Mouse (Mus musculus) mesoderm, embryonic 11.5 days (tissue): ENCODE data around the gene Trpc5os.

Experiments used
- DNase-seq: peaks from one replicate; pipeline ENCODE4 v3.0.0-alpha.2; 2012; ENCODE audit warnings: low read depth, low spot score

Gene Trpc5os

DNA sequence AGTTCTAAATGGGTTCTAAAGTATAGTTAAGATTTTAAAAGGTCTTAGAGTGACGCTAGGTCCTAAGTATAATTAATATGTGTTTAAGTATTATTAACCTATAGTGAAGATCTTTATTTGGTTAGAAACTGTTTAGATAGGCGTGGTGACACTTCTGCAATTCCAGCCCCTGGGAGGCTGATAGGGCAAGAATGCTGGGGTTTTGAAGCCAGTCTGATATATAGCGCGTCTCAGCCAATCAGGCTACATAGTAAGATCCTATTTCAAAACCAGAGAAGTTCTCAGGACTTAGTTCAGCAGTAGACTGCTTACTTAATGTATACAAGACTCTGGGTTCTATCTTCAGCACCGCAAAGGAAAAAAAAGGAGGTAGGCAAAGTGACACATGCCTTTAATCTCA, at the start of gene Trpc5os:
Gene Trpc5os (plus strand): TSS at position 301 of the 400 bp plus-strand sequence.
- DNase-seq: no peak

DNA sequence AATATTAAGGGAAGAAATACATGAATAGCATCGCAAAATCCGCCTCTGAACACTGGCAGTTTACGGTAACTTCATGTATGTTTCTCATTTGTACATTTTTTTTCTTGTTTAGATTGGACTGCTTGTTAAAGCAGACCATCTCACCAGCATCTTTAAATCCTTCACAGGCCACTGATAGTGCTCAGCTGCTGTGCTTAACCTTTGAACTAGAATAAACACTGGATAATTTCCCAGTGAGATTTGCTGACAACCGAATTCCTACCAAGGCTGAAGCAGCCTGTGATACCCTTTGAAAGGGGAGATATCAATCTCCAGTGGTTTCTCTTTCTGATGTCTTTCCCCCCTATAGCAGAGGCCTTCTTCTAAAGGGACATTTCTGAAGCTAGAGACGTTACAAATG, 48.3 kb upstream of the Trpc5os start:
- no peak for DNase-seq

DNA sequence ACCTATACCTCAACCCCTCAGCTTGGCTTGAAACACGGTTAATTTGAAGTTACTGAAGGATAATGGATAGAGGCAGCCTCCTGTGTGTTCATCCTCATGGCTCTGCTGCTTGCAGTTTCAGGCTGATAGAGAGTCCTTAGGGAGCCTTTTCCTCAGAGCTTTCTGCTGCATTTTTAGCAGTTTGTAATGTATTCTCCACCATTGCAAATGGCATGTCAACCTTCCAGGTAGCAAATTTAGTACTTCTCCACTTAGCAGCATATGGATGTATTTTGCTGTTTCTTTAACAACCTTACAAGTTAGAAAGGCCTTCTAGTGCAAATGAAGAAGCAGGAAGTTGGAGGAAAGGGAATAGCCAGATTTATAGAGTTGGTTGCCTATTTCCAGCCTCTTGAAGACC, 36.1 kb upstream of the Trpc5os start:
- no peak for DNase-seq

DNA sequence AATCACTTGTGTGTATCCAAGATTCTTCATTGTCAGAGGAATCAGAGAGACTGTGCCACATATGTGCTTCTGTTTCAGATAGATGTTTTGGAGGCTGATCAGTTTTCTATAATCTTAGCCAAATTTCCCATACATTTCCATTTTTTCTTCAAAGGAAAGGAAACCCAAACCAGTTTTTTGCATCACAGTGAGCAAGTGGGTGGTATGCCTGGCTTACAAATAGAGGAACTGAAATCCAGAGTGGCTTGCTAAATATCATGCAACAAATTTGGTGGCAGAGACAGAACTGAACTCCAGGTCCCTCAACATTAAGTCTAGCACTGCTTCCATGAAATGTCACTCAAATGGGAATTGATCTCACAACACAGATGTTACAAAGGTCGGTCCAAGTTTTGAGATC, 35.3 kb upstream of the Trpc5os start:
- DNase-seq: no peak

DNA sequence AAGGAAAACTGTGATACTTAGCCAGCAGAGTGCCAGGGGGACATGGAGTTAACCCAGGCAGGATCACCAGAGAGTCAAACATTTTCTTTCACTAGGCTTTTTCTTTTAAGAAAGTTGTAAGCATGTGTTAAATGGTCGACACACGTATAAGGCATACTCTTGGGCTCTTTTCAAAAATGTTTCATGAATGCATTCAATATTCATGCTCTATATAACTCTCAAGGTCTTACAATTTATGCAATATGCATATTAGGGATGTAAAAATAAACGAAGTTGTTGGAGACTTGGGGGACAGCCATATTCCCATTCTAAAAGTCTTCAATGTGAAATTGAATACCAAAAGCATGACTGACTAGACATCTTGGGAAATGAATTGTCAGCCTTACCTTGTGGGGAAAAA, 32.5 kb upstream of the Trpc5os start:
- DNase-seq: no peak

DNA sequence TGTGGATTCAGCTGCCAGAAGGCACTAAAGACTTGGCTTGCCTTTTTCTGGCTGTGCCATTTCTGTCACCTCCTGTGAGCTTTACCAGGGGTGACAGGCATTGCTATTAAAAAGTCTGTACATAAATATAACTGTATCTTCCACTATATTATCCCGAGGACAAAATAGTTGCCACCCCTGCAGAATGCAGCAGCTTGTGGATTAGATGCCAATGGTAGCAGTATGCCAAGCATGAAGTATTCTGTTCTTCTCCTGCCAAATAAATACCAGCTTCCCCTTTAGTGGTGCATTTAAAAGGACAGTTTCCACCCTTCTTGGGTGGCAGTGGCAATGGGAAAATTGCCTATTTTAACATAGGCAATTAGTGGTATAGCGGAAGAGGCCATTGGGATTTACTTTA, 8.0 kb downstream of the Trpc5os start:
- DNase-seq: no peak

DNA sequence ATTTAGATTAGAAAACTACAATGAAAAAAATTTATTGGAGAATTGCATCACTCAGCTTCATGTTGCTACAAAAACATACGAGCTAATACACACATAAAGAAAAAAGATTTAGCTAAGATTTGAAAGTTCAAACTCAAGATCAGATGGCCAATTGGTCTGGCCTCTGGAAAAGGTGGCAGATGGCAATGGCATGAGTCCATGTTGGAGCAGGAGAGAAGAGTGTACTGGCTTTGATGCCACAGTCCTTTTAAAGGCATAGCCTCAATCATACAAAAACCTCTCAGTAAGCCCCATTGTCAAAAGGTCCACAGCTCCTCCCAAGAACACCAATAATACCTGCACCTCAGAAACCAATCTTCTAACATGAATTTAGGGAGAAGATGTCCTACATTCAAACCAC, 35.0 kb downstream of the Trpc5os start:
- no peak for DNase-seq

DNA sequence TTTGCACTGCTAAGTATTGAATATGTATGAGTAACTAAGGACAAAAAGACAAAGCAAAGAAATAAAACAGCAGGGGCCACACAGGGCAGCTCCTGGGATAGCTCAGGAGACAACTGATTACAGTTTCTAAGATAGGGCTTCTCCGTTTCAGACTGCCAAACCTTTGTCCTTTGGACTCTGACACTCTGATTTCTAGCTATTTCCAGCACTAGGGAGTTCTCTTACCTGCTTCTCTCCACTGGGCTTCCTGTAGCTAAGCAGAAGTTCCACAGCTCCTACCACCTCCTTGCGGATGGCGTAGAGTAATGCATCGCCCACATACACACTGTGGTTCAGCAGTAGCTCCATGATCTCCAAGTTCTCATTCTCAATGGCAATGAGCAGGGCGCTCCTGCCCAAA, 66.9 kb downstream of the Trpc5os start:
- no peak for DNase-seq

DNA sequence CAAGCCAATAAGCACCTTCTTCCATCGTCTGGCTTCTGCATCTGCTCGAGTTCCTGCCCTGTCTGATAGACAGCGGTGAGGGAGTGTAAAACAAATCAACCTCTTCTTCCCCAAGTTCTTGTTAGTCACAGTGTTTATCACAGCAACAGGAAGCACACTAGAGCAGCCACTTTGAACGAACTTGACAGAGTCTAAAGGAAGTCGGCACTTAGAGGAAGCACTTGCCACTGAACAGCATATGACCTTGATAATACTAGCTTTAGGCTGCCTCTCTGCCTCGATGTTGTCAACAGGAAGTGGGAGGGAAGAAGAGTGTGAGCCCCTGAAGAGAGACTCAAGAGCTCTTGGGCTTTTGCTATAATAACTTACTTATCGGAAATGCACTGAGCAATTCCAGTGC, 69.7 kb downstream of the Trpc5os start:
- no peak for DNase-seq
